Mouse (Mus musculus): ENCODE data around the gene Sync. TPM values are rescaled to one million over a fixed set of nuclear protein-coding genes. Genes with fewer than 3 reads are reported as not detected.

Sync gene
- polyA plus RNA-seq, 1 experiment from 2014 or later, result 2.7 TPM

DNA sequence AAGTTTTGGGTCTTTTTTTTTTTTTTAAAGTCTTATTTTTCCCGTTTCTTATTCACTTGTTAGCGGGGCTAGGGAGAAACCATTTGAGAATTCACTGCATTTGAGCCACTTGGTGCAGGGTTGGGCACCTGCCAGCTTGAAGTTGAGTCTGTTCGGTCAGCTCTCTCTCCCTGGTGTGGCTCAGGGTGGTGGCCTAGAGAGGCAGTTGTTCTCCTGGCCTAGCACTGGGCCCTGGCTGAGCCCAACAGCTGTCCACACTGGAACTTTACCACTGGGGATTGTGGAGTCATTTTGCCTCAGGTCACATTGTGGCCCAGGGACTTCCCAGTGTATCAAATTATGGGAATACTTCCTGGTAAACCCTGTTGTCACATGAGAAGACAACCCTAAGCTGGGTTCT is 650 bp downstream of the Sync start:
- no peak for ATAC-seq (ENCODE audit: low FRiP score)
- H3K4me3 ChIP-seq (replicated peaks), result peak overlapping the region; percentile 49
- H3K9ac ChIP-seq (replicated peaks), result peak overlapping the region; percentile 55
- H3K4me2 ChIP-seq, result peak overlapping the region; percentile 87
- no peak overlapping the region; the same call in 1 of the 2 replicates for H3K27ac ChIP-seq (replicated peaks)
- 40% methylated on average over 3 of the region's 3 CpGs for WGBS
- no peaks in the 10 kb centered on the region for H3K9me3 ChIP-seq (replicated peaks)
- H3K27me3 ChIP-seq (replicated peaks), result peaks cover 8% of the 10 kb centered on the region
- H3K4me1 ChIP-seq, result peaks cover 22% of the 10 kb centered on the region
- H3K36me3 ChIP-seq, result no peaks in the 10 kb centered on the region

DNA sequence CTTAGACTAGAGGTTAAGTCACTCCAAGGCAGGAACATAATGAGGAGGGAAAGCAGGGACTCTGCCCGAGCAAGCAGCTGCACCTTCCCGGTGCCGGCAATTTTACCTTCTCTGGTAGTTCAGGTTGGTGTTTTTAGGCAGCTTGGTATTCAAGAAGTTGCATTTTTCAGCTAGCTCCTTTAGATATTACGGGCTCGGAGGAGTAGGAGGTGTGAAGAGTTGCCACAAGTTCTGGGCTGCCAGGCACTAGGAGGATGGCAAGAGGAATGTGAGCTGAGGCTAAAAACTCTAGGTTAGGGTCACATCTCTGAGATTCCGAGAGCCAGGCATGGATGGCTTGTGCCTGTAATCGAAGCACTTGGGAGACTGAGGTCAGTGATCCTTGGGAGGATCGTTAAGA is 2.3 kb downstream of the Sync start:
- H3K4me1 ChIP-seq, result peaks cover 22% of the 10 kb centered on the region
- no peak overlapping the region for H3K27ac ChIP-seq (replicated peaks)
- no peak overlapping the region for H3K4me3 ChIP-seq (replicated peaks)
- H3K36me3 ChIP-seq, result no peaks in the 10 kb centered on the region
- 92% methylated on average over 8 of the region's 8 CpGs for WGBS
- H3K4me2 ChIP-seq, result no peak overlapping the region
- ATAC-seq (ENCODE audit: low FRiP score), result no peak
- H3K9ac ChIP-seq (replicated peaks), result no peak overlapping the region
- peaks cover 8% of the 10 kb centered on the region for H3K27me3 ChIP-seq (replicated peaks)
- no peaks in the 10 kb centered on the region for H3K9me3 ChIP-seq (replicated peaks)

DNA sequence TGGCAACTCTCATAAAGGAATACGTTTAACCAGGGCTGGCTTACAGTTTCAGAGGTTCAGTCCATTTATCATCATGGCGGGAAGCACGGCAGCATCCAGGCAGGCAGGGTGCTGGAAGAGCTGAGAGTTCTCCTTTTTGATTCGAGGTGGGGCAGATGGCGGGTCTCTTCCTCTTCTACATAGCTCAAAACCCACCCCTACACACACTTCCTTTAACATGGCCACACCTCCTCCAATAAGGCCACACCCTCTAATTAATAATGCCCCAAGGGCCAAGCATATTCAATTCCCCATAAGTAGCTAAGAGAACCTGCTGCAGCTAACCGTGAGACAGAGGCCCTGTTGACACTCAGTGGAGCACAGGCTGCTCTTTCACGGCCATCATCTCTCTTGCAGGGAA is 5.4 kb downstream of the Sync start:
- Histone ChIP-seq H3K27ac (replicated peaks) (no peak overlapping the region), H3K4me2 (no peak overlapping the region), H3K4me3 (replicated peaks) (no peak overlapping the region), H3K4me1 (peaks cover 5% of the 10 kb centered on the region; the same call in 1 of the 2 replicates), H3K9me3 (replicated peaks) (no peaks in the 10 kb centered on the region), H3K27me3 (replicated peaks) (no peaks in the 10 kb centered on the region), H3K36me3 (no peaks in the 10 kb centered on the region), H3K9ac (replicated peaks) (no peak overlapping the region)
- ATAC-seq (ENCODE audit: low FRiP score), result no peak
- 54% methylated on average over 7 of the region's 7 CpGs for WGBS

DNA sequence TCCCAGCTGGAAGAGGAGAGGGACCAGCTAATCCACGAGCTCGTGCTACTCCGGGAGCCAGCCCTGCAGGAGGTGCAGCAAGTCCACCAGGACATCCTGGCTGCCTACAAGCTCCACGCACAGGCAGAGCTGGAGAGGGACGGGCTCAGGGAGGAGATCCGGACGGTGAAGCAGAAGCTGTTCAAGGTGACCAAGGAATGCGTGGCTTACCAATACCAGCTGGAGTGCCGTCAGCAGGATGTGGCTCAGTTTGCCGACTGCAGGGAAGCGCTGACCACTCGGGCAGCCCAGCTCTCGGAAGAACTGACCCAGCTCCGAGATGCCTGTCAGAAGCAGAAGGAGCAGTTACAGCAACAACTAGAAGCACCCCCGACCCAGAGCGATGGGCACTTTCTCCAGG is 6.3 kb downstream of the Sync start:
- no peak overlapping the region for H3K27ac ChIP-seq (replicated peaks)
- 54% methylated on average over 16 of the region's 16 CpGs for WGBS

DNA sequence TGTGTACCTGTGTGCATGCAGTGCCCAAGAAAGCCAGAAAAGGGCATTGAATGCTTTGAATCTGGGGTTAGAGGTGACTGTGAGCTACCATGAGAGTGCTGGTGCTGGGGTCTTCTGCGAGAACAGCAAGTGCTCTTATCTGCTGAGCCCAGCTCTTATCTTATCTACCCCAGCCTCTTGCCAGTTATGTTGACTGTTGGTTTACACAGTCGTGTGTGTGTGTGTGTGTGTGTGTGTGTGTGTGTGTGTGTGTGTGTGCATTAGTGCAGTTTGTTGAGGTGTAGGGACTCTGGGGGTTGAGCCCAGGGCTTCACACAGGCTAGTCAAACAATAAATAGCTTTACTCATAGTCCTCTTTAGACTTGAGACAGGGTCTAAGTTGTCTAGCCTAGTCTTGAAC is 7.8 kb downstream of the Sync start:
- no peaks in the 10 kb centered on the region for H3K36me3 ChIP-seq
- no peak overlapping the region for H3K4me3 ChIP-seq (replicated peaks)
- no peaks in the 10 kb centered on the region for H3K27me3 ChIP-seq (replicated peaks)
- no peak for ATAC-seq (ENCODE audit: low FRiP score)
- H3K27ac ChIP-seq (replicated peaks), result no peak overlapping the region
- 95% methylated on average over 2 of the region's 2 CpGs for WGBS
- H3K4me1 ChIP-seq, result no peaks in the 10 kb centered on the region
- H3K4me2 ChIP-seq, result no peak overlapping the region
- H3K9ac ChIP-seq (replicated peaks), result no peak overlapping the region
- no peaks in the 10 kb centered on the region for H3K9me3 ChIP-seq (replicated peaks)

More for the DNA sequence above, 6.3 kb downstream of the Sync start:
- Histone ChIP-seq H3K9me3 (replicated peaks) (no peaks in the 10 kb centered on the region), H3K4me1 (no peaks in the 10 kb centered on the region), H3K4me3 (replicated peaks) (no peak overlapping the region), H3K4me2 (0 out of 2 replicates have a peak overlapping the region, but pooled peaks have one; percentile 1), H3K36me3 (no peaks in the 10 kb centered on the region), H3K27me3 (replicated peaks) (no peaks in the 10 kb centered on the region), H3K9ac (replicated peaks) (no peak overlapping the region)
- ATAC-seq (ENCODE audit: low FRiP score), result no peak

DNA sequence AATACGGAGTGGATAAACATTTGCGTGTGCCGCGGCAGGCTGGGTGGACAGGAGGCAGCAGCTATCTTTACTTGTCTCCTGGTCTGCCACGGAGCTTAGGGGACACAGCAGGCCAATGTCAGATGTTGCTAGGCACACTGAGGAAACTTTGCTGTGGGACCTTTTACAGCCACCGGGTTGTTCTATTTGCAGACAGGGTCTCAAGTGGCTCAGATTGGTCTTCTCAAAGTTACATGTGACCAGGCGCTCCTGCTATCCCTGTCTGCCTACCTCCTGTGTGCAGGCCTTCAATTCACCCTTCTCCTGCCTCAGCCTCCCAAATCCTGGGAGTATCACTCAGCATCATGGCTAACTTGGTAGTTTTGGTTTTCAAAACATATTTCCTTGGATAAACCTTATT is 8.6 kb downstream of the Sync start:
- ATAC-seq (ENCODE audit: low FRiP score), result no peak
- Histone ChIP-seq H3K36me3 (no peaks in the 10 kb centered on the region), H3K4me3 (replicated peaks) (no peak overlapping the region), H3K4me2 (no peak overlapping the region), H3K27me3 (replicated peaks) (no peaks in the 10 kb centered on the region), H3K27ac (replicated peaks) (no peak overlapping the region), H3K4me1 (no peaks in the 10 kb centered on the region), H3K9me3 (replicated peaks) (no peaks in the 10 kb centered on the region), H3K9ac (replicated peaks) (no peak overlapping the region)
- WGBS, result 91% methylated on average over 7 of the region's 7 CpGs

DNA sequence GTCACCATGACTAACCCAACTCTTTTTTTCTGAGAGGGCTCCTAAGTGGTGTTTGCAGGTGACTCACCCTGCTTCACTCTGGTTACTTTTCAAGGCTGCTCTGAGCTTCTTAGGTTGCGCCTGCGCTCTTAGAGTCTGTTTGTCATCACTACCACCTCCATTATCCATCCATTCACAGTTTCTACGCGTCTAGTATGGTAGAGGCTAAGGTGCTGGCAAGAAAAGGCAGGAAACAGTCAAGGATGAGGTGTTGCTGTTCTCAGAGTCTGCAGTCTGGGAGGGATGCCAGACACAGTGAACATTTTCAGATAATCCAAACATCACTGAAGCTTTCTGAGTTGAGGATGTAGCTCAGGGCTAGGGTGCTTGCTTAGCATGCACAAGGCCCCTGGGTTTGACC is 10.3 kb downstream of the Sync start:
- Histone ChIP-seq H3K27ac (replicated peaks) (no peak overlapping the region), H3K9ac (replicated peaks) (no peak overlapping the region), H3K27me3 (replicated peaks) (no peaks in the 10 kb centered on the region), H3K4me2 (no peak overlapping the region), H3K9me3 (replicated peaks) (no peaks in the 10 kb centered on the region), H3K4me1 (no peaks in the 10 kb centered on the region), H3K4me3 (replicated peaks) (no peak overlapping the region), H3K36me3 (no peaks in the 10 kb centered on the region)
- ATAC-seq (ENCODE audit: low FRiP score), result no peak
- WGBS, result 93% methylated on average over 4 of the region's 4 CpGs

DNA sequence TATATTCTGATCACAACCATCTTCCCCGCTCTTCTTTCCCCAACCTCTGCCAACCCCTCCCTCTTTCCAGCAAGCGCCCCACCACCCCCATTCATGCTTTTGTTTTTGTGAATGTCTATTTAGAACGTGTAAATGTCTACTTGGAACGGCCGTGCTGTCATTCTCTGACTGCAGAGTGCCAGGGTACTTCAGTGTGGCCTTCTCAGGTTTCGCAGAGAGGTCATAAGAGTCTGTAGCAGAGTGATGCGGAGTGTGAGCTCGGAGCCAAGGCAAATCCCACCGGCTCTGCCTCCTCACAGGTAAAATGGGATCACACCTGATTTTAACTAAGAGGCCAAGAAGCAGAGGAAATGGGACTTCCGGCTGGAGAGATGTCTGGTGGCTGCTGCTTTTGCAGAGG is 11.7 kb downstream of the Sync start:
- Histone ChIP-seq H3K9ac (replicated peaks) (no peak overlapping the region), H3K9me3 (replicated peaks) (no peaks in the 10 kb centered on the region), H3K36me3 (no peaks in the 10 kb centered on the region), H3K4me1 (no peaks in the 10 kb centered on the region), H3K27ac (replicated peaks) (no peak overlapping the region), H3K27me3 (replicated peaks) (no peaks in the 10 kb centered on the region), H3K4me3 (replicated peaks) (no peak overlapping the region), H3K4me2 (no peak overlapping the region)
- ATAC-seq (ENCODE audit: low FRiP score), result no peak
- 53% methylated on average over 10 of the region's 10 CpGs for WGBS

DNA sequence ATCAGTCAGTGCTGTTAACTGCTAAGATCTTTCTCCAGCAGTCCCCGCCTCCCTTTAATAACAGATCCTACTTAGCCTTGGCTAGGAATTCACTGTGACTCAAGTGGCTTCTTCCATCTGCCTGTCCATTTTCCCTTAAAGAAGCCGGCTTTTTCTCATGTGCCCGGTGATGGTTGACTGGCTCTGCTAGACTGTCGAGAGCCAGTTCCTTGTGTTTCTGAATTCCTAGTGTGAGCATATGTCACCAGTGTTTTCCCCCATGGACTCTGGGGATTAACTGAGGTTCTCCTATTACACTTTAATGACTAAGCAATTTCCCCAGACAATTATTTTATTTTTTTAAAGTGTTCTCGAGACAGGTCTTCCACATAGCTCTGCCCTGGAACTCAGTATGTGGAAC is 16.0 kb downstream of the Sync start:
- WGBS, result 65% methylated on average over 5 of the region's 5 CpGs
- H3K27ac ChIP-seq (replicated peaks), result no peak overlapping the region

DNA sequence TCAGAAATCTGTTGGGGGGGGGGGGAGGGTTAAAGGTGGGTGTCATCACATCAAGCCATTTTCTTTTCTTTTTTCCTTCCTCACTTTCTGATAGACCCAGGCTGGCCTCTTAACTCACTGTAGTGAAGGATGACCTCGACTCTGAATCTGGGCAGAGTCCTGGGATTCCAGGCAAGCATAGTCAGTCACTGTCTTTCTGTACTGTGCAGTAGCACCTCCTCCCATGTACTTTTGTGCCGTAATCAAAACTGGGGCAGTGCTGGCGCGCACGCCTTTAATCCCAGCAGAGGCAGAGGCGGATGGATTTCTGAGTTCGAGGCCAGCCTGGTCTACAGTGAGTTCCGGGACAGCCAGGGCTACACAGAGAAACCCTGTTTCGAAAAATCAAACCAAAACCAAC is 16.4 kb downstream of the Sync start:
- no peak overlapping the region for H3K4me2 ChIP-seq
- WGBS, result 88% methylated on average over 9 of the region's 9 CpGs
- H3K27me3 ChIP-seq (replicated peaks), result no peaks in the 10 kb centered on the region
- no peak overlapping the region for H3K27ac ChIP-seq (replicated peaks)
- no peaks in the 10 kb centered on the region for H3K9me3 ChIP-seq (replicated peaks)
- no peak for ATAC-seq (ENCODE audit: low FRiP score)
- H3K9ac ChIP-seq (replicated peaks), result no peak overlapping the region
- peaks cover 31% of the 10 kb centered on the region for H3K36me3 ChIP-seq
- no peaks in the 10 kb centered on the region for H3K4me1 ChIP-seq
- no peak overlapping the region for H3K4me3 ChIP-seq (replicated peaks)

More for the DNA sequence above, 16.0 kb downstream of the Sync start:
- Histone ChIP-seq H3K36me3 (peaks cover 27% of the 10 kb centered on the region), H3K9me3 (replicated peaks) (no peaks in the 10 kb centered on the region), H3K4me2 (no peak overlapping the region), H3K4me1 (no peaks in the 10 kb centered on the region), H3K9ac (replicated peaks) (no peak overlapping the region), H3K4me3 (replicated peaks) (no peak overlapping the region), H3K27me3 (replicated peaks) (no peaks in the 10 kb centered on the region)
- ATAC-seq (ENCODE audit: low FRiP score), result no peak

DNA sequence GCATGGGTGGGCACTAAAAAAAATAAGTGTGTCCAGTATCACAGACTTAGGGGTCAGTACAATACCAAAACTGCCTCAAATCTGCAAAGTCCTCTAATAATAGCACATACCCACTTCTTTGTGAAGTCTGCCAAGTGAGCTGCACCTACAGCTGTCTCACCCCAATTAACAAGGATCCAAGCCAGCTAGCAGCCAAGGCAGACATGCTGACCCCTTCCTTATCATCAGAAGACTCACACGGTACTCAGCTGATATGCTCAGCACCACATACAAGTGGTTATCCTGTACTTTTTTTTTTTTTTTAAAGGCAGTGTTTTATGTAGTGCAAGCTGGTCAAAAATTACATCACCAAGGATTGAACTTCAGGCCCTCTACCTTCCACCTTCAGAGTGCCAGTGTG is 16.9 kb downstream of the Sync start:
- H3K4me3 ChIP-seq (replicated peaks), result no peak overlapping the region
- H3K27ac ChIP-seq (replicated peaks), result no peak overlapping the region
- H3K4me1 ChIP-seq, result no peaks in the 10 kb centered on the region
- no peak overlapping the region for H3K9ac ChIP-seq (replicated peaks)
- H3K4me2 ChIP-seq, result no peak overlapping the region
- H3K27me3 ChIP-seq (replicated peaks), result no peaks in the 10 kb centered on the region
- peaks cover 35% of the 10 kb centered on the region for H3K36me3 ChIP-seq
- no peaks in the 10 kb centered on the region for H3K9me3 ChIP-seq (replicated peaks)
- 72% methylated on average over 1 of the region's 1 CpGs for WGBS
- no peak for ATAC-seq (ENCODE audit: low FRiP score)

DNA sequence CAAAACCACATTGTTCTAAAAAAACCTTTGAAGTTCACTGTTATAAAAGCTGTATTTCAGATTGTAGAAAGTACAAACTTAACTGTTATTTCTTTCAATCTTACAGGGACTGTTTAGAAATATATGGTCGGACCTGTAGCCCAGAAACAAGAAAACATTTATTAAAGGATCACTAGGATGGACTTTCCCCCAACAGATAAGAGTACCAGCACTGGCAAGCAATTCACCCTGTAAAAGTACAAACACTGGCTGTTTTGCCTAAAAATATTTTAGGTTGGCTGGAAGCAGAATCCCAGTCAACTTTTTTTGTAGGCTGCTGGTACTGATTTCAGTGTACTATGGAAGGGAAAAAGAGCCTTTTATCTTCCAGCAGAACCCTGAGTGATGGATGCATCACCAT is 20.5 kb downstream of the Sync start:
- no peak overlapping the region for H3K9ac ChIP-seq (replicated peaks)
- H3K27ac ChIP-seq (replicated peaks), result no peak overlapping the region
- ATAC-seq (ENCODE audit: low FRiP score), result no peak
- H3K4me2 ChIP-seq, result no peak overlapping the region
- WGBS, result 100% methylated on average over 1 of the region's 1 CpGs
- no peaks in the 10 kb centered on the region for H3K4me1 ChIP-seq
- no peaks in the 10 kb centered on the region for H3K27me3 ChIP-seq (replicated peaks)
- no peaks in the 10 kb centered on the region for H3K9me3 ChIP-seq (replicated peaks)
- H3K36me3 ChIP-seq, result peaks cover 60% of the 10 kb centered on the region
- H3K4me3 ChIP-seq (replicated peaks), result no peak overlapping the region

DNA sequence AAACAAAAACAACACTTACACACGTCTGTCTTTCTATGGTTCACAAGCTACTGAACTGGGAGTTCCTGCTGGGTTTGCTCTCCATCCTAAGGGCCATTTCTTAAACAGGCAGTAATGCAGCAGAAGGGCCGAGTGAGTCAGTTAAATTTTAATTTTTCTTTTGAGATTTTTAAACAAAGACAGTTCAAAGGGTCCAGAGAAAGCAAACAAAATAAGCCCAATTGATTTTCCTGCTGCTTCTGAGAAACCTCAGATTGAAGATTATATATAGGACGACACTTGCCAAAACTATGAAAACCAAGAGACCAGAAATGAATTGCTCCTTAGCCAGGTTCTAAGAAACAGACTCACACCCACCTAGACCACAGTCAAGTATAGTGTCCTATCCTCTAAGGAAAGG is 26.5 kb downstream of the Sync start:
- Histone ChIP-seq H3K27ac (replicated peaks) (no peak overlapping the region), H3K27me3 (replicated peaks) (no peaks in the 10 kb centered on the region), H3K9ac (replicated peaks) (no peak overlapping the region), H3K36me3 (peaks cover 80% of the 10 kb centered on the region), H3K9me3 (replicated peaks) (no peaks in the 10 kb centered on the region), H3K4me3 (replicated peaks) (no peak overlapping the region), H3K4me1 (no peaks in the 10 kb centered on the region), H3K4me2 (no peak overlapping the region)
- no peak for ATAC-seq (ENCODE audit: low FRiP score)
- 81% methylated on average over 3 of the region's 3 CpGs for WGBS
